Mouse (Mus musculus) lung, embryonic 14.5 days (tissue): ENCODE measurements around the gene Stk24. TPM values are rescaled to one million over a fixed set of nuclear protein-coding genes. Genes with fewer than 3 reads are reported as not detected.

Experiments
- ATAC-seq: fragments of 200-750 bp; cut with Nextera tagmentation; 2 replicates; pipeline ENCODE4 v1.8.0; 2017; ENCODE audit warnings: mild to moderate bottlenecking, moderate TSS enrichment, moderate library complexity; ENCODE audit not compliant: insufficient read depth
- DNase-seq: peaks from one replicate; pipeline ENCODE4 v3.0.0-alpha.2; 2015
- H3K27ac ChIP-seq: fragments of 300-500 bp; sonication (generic); 2 replicates; pipeline ENCODE4 v1.5.1; 2014; ENCODE audit warnings: low read depth, mild to moderate bottlenecking, moderate library complexity
- H3K27me3 ChIP-seq: fragments of 300-500 bp; sonication (generic); 2 replicates; pipeline ENCODE4 v1.6.1; 2014; ENCODE audit warnings: low read length, control low read depth; ENCODE audit not compliant: insufficient read depth
- H3K36me3 ChIP-seq: fragments of 300-500 bp; sonication (generic); 2 replicates; pipeline ENCODE4 v1.6.1; 2014; ENCODE audit warnings: control low read depth; ENCODE audit not compliant: insufficient read depth
- H3K4me1 ChIP-seq: fragments of 300-500 bp; sonication (generic); 2 replicates; pipeline ENCODE4 v1.6.1; 2014; ENCODE audit warnings: antibody characterized with exemption, control low read depth; ENCODE audit not compliant: insufficient read depth
- H3K4me2 ChIP-seq: fragments of 300-500 bp; sonication (generic); 2 replicates; pipeline ENCODE4 v1.6.1; 2014; ENCODE audit warnings: mild to moderate bottlenecking
- H3K4me3 ChIP-seq: fragments of 300-500 bp; sonication (generic); 2 replicates; pipeline ENCODE4 v1.5.1; 2014; ENCODE audit warnings: low read depth, low read length
- H3K9ac ChIP-seq: fragments of 300-500 bp; sonication (generic); 2 replicates; pipeline ENCODE4 v1.6.1; 2014
- H3K9me3 ChIP-seq: fragments of 300-500 bp; sonication (generic); 2 replicates; pipeline ENCODE4 v1.6.1; 2016; ENCODE audit warnings: low read depth, low read length, control low read depth
- CTCF ChIP-seq: IDR thresholded peaks from 2 replicates; pipeline ENCODE4 v1.5.1; 2016; ENCODE audit warnings: antibody characterized with exemption, low read depth
- WGBS: fragments of 180-500 bp; shearing (Covaris S2); extraction: QIAGEN DNeasy Blood & Tissue Kit; methylation state at CpG from one replicate; pipeline ENCODE4 v1.1.7; 2014; 5-methylcytosine and 5-hydroxymethylcytosine counted together
- polyA plus RNA-seq: library from polyadenylated mRNA; unstranded; fragments of >200 nt; fragmentation: Nextera tagmentation; extraction: Ambion mirVana; gene quantifications from 2 replicates; pipeline ENCODE4 v1.2.1, GENCODE M21; 2014

The Stk24 gene
- polyA plus RNA-seq, 1 experiment from 2014 or later: 50.3 TPM

DNA sequence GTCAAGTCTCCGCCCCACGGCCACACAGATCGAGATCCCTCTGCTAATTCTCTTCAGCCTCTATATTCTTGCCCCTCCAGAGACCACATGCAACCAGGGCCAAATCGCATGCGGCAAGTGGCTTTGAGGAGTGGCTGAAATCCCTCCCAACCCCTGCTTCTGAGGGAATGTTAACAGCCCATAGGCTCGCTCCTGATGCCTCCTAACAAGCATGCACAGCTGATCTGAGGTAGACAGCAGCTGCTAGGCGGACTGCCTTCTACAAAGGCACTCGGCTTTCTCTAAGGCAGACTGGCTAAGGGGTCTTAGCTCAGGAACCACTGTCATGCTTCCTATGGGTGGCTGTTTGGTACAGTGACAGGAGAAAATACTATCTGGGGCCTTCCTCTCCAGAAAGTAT, 20.0 kb downstream of the Stk24 start:
- Histone ChIP-seq H3K36me3 (peaks cover 6% of the 10 kb centered on the region; the same call in 1 of the 2 replicates), H3K27ac (no peak overlapping the region), H3K9ac (no peak overlapping the region), H3K4me3 (no peak overlapping the region), H3K4me1 (peaks cover 54% of the 10 kb centered on the region), H3K4me2 (no peak overlapping the region), H3K27me3 (no peaks in the 10 kb centered on the region), H3K9me3 (no peaks in the 10 kb centered on the region)
- ATAC-seq (no peak), DNase-seq (no peak)
- TF ChIP-seq CTCF: no peak
- WGBS: 66% methylated on average over 8 of the region's 8 CpGs

DNA sequence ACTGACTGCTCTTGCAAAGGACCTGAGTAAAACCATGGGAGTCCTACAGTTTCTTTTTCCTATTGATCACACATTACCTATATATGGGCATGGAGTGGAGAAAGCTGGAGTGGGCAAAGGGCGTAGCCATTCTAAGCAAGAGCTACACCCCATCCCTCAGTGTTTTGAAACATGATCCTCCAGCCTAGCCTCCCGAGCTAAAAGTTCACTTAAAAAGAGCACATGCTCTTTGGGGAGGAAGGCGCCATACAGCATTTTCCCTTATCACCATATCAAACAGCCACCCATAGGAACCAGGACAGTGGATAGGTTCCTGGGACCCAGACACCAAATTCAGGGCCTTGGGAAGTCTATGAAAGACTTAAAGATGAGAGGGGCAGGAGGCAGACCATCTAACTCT, 20.8 kb downstream of the Stk24 start:
- no peaks in the 10 kb centered on the region for H3K9me3 ChIP-seq
- peaks cover 54% of the 10 kb centered on the region for H3K4me1 ChIP-seq
- H3K27me3 ChIP-seq: no peaks in the 10 kb centered on the region
- H3K9ac ChIP-seq: no peak overlapping the region
- 28% methylated on average over 3 of the region's 3 CpGs for WGBS
- DNase-seq: peak; percentile 44
- no peak for TF ChIP-seq CTCF
- H3K27ac ChIP-seq: no peak overlapping the region; the same call in 1 of the 2 replicates
- peaks cover 6% of the 10 kb centered on the region; the same call in 1 of the 2 replicates for H3K36me3 ChIP-seq
- ATAC-seq: no peak
- H3K4me3 ChIP-seq: no peak overlapping the region
- no peak overlapping the region for H3K4me2 ChIP-seq

DNA sequence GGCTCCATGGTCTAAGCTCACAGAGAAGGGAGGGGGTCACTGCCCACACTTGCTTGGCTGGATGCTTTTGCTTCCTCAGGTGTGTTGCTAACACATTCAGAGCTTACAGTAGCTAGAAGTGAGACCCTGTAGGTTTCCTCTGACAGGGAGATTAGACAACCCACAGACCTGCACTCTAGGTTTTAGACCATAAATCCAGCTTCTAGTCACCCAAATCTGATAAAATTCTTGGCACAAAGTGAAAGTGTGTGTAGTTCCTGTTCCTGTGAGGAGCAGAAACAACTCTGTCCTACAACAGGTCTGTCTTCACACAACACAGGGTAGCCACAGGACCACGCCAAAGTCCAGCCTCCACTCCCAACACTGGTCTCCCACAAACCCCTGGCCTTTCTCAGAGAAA, 21.5 kb downstream of the Stk24 start:
- 62% methylated on average over 1 of the region's 1 CpGs for WGBS
- no peak for TF ChIP-seq CTCF
- H3K36me3 ChIP-seq: 0 out of 2 replicates have a peak, but pooled peaks cover 6% of the 10 kb centered on the region
- H3K27me3 ChIP-seq: no peaks in the 10 kb centered on the region
- no peak overlapping the region for H3K4me3 ChIP-seq
- H3K27ac ChIP-seq: no peak overlapping the region; the same call in 1 of the 2 replicates
- H3K9ac ChIP-seq: no peak overlapping the region
- ATAC-seq (no peak), DNase-seq (no peak)
- H3K4me2 ChIP-seq: no peak overlapping the region
- peaks cover 54% of the 10 kb centered on the region for H3K4me1 ChIP-seq
- no peaks in the 10 kb centered on the region for H3K9me3 ChIP-seq

DNA sequence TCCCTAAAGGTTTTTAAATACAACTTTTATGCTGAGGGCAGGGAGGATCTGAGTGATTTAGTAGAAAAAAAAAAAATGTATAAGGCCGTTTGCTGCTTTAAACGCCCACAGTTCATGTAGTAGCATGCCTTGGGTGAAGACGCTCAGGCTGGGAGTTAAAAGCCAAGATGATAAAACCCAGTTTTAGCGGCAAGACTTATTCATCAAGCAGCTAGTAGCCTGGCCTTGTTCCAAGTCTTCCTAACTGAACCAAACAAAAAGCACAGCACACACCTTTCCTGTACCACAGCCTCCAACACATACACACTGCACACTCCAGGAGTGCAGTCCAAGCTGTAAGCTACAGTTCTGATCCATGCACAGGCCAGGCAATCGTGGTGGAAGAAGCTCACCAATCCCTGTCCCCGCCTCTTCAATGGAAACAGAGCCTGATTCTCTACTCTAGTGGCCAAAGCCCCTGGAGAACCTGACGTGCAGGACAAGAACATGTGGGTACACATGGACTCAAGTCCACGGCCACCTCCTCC, 23.4 kb downstream of the Stk24 start:
- H3K4me1 ChIP-seq: peaks cover 42% of the 10 kb centered on the region
- H3K27ac ChIP-seq: no peak overlapping the region
- H3K9me3 ChIP-seq: no peaks in the 10 kb centered on the region
- H3K4me3 ChIP-seq: no peak overlapping the region
- H3K9ac ChIP-seq: no peak overlapping the region
- no peak overlapping the region for H3K4me2 ChIP-seq
- peak; percentile 50 for ATAC-seq
- H3K36me3 ChIP-seq: no peaks in the 10 kb centered on the region
- DNase-seq: peak; percentile 81
- no peak for TF ChIP-seq CTCF
- WGBS: 44% methylated on average over 8 of the region's 8 CpGs
- no peaks in the 10 kb centered on the region for H3K27me3 ChIP-seq

DNA sequence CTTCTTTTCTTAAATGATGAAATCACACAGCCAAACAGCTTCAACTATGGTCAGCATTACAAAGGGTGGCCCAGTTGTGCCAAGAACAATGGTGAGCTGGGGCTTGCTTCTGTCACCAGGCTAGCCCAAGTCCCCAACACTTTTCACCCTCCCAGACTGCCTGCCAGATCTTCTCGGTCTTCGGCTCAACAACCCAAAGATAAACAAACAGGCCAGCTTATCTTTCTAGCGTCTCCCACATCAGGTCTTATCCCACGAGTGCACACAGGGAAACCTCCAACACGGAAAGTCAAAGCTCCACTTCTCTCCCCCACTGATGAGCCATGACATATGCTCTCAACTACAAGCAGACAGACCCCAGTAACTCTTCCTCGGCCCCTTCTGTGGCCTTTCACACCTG, 24.1 kb downstream of the Stk24 start:
- Histone ChIP-seq H3K9me3 (no peaks in the 10 kb centered on the region), H3K36me3 (no peaks in the 10 kb centered on the region), H3K4me2 (no peak overlapping the region), H3K4me3 (no peak overlapping the region), H3K4me1 (peaks cover 42% of the 10 kb centered on the region), H3K27me3 (no peaks in the 10 kb centered on the region), H3K9ac (no peak overlapping the region), H3K27ac (peak overlapping the region; percentile 16)
- ATAC-seq (no peak; the same call in 1 of the 2 replicates), DNase-seq (no peak)
- TF ChIP-seq CTCF: no peak
- WGBS: 8% methylated on average over 6 of the region's 6 CpGs

DNA sequence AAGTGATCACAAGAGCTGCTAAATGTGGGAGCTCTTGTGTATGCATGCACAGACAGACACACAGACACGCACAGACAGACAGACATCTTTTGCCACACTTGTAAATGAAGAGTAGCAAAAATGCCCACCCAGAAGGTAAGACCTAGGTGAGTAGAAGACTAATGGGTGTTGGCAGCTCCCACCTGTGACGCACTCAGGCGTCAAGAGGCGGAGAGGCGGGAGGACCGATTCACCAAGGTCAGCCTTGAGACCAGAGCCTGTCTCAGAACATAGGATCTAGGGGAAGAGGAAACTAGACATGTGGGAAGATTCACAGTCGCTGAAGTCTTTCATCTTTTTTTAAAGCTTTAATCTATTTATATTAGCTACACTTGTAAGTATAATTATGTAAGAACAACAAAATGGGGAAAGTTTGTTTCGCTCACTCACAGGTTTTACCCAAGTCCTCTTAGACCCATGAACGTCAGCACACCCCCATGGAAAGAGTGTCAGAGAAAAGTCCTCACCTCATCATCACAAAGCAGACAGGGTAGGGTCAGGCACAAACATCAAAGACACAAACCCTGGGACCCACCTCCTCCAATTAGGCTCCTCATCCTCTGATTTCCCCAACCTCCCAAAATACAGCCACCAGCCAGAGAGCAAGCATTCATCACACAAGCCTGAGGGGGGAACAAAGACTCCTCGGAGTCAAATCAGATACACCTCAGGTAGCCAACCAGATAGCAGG, 26.0 kb downstream of the Stk24 start:
- DNase-seq (no peak), ATAC-seq (no peak)
- H3K4me2 ChIP-seq: no peak overlapping the region
- no peak overlapping the region for H3K4me3 ChIP-seq
- H3K9me3 ChIP-seq: no peaks in the 10 kb centered on the region
- H3K36me3 ChIP-seq: no peaks in the 10 kb centered on the region
- H3K9ac ChIP-seq: no peak overlapping the region
- no peak for TF ChIP-seq CTCF
- 64% methylated on average over 10 of the region's 10 CpGs for WGBS
- H3K27me3 ChIP-seq: no peaks in the 10 kb centered on the region
- peaks cover 29% of the 10 kb centered on the region for H3K4me1 ChIP-seq
- no peak overlapping the region for H3K27ac ChIP-seq

DNA sequence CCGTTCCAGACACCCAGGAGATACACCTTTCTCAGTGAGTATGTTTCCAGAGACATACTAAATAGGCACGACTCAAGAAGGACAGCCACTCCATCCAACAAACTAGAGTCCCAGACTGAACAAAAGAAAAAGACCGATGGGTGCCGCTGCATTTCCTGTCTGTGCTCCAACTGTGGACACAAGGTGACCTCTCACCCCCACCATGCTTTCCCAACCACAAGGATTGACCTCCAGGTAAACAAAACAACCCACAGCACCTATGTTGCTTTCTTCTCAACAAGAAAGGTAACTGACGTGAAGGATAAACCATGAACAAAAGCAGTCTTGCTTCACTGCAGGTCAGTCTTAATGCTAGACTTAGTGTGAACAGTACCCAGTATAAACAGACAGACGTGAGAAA, 27.1 kb downstream of the Stk24 start:
- TF ChIP-seq CTCF: no peak
- H3K4me2 ChIP-seq: no peak overlapping the region
- H3K4me1 ChIP-seq: peaks cover 29% of the 10 kb centered on the region
- H3K9me3 ChIP-seq: no peaks in the 10 kb centered on the region
- no peak overlapping the region for H3K27ac ChIP-seq
- DNase-seq (no peak), ATAC-seq (no peak)
- H3K4me3 ChIP-seq: no peak overlapping the region
- no peaks in the 10 kb centered on the region for H3K27me3 ChIP-seq
- no peak overlapping the region for H3K9ac ChIP-seq
- WGBS: 75% methylated on average over 6 of the region's 6 CpGs
- no peaks in the 10 kb centered on the region for H3K36me3 ChIP-seq
